In genomic region chr10:17723871-17724741, GRCm38 (mm10) we compare ENCODE assay signal across 8 mouse cellular contexts. TPM values are rescaled to one million over a fixed set of nuclear protein-coding genes. Genes with fewer than 3 reads are reported as not detected.
A peak's percentile ranks its signal among the peaks of the same experiment; 100 is the strongest.
DNase-seq lines count a peak whose midpoint lies in the region; ATAC-seq lines count a peak whose summit lies in the region.

No protein-coding gene starts in this region.

- intact Hi-C loops in left cerebral cortex, postnatal 14 days (cut with DNase I): loop anchor here (10.0 kb wide), 2 partner anchors 489 to 649 kb away; no protein-coding TSS in a partner anchor

- DNase-seq in NIH3T3 (ENCODE audit: low read depth): peak; percentile 80
- DNase-seq in cerebellum, postnatal 10 days: peak; percentile 76
- peak; percentile 58 to 61 for DNase-seq in gastrocnemius, adult 8-10 months (ENCODE audit: low spot score in 2 of 2)
- peak; percentile 83 for DNase-seq in induced T-regulatory cell, adult 2 months (ENCODE audit: low read depth)
- peak; percentile 71 to 78 for DNase-seq in left cerebral cortex, postnatal 14 days (ENCODE audit: low spot score in 2 of 2)
- peak; percentile 76 for DNase-seq in right cerebral cortex, postnatal 14 days
- DNase-seq in urinary bladder, postnatal 25 days (ENCODE audit: low spot score): peak; percentile 69

- peak; percentile 18 for ATAC-seq in megakaryocyte progenitor cell, adult 5-6 weeks (replicated peaks; ENCODE audit: poor library complexity)

RNA-seq across cellular contexts. Expression of gene Cited2, which starts 1.1 kb away (rescaled TPM):
- total RNA-seq in gastrocnemius, adult 8-10 months (2022): 10 to 100 TPM; 30.2 to 66.6 (median 41.0) TPM
- 10 to 100 TPM; 38.9 to 41.6 TPM for total RNA-seq in left cerebral cortex, postnatal 14 days (2021)
- total RNA-seq in megakaryocyte progenitor cell, adult 5-6 weeks (2015): 195 and 231 TPM in 2 replicates
- total RNA-seq in megakaryocyte progenitor cell, adult 5-6 weeks (2017): 49.9 and 57.5 TPM in 2 replicates

Comparison
In these comparisons a context has a peak if more than half of its experiments do, and no peak if none do; other contexts are left out.
1. Peak in every context shown above with its lines: DNase-seq and ATAC-seq.